Mouse (Mus musculus) MEL (cell line): ENCODE data around the gene Plcb4. TPM values are rescaled to one million over a fixed set of nuclear protein-coding genes. Genes with fewer than 3 reads are reported as not detected.

Experiments
- DNase-seq: peaks from one replicate; pipeline ENCODE4 v3.0.0; 2011; ENCODE audit warnings: low read depth, low spot score
- H3K27ac ChIP-seq: 2 replicates; pipeline ENCODE4 v1.5.1; 2012; ENCODE audit warnings: low read depth, mild to moderate bottlenecking, control low read depth, low read length, moderate library complexity; ENCODE audit not compliant: control insufficient read depth
- H3K27me3 ChIP-seq, 2 experiments: fragments of 150-350 bp in 1 of 2; sonication (generic) in 1 of 2; 2 replicates each; pipeline ENCODE4 v1.6.1; 2012; ENCODE audit warnings: low read length in 2 of 2, mild to moderate bottlenecking in 2 of 2, improper control_type of control experiment in 1 of 2, moderate library complexity in 1 of 2; ENCODE audit not compliant: insufficient read depth in 2 of 2, control insufficient read depth in 1 of 2
- H3K36me3 ChIP-seq, 2 experiments: 2 replicates each; pipeline ENCODE4 v1.6.1; 2012 to 2014; ENCODE audit warnings: low read length in 2 of 2, improper control_type of control experiment in 1 of 2, inconsistent platforms in 1 of 2, mild to moderate bottlenecking in 1 of 2; ENCODE audit not compliant: insufficient read depth in 2 of 2, control insufficient read depth in 1 of 2
- H3K4me1 ChIP-seq, 2 experiments: fragments of 150-350 bp in 1 of 2; sonication (generic) in 1 of 2; 2 replicates each; pipeline ENCODE4 v1.6.1; 2012; ENCODE audit warnings: low read length in 2 of 2, improper control_type of control experiment in 1 of 2, mild to moderate bottlenecking in 1 of 2; ENCODE audit not compliant: insufficient read depth in 2 of 2, control insufficient read depth in 1 of 2
- H3K4me3 ChIP-seq, 2 experiments: fragments of 150-350 bp in 1 of 2; sonication (generic) in 1 of 2; 2 replicates each; pipeline ENCODE4 v1.5.1; 2012; ENCODE audit warnings: low read depth in 2 of 2, low read length in 2 of 2, mild to moderate bottlenecking in 2 of 2, moderate library complexity in 2 of 2, control low read depth in 1 of 2, improper control_type of control experiment in 1 of 2; ENCODE audit not compliant: control insufficient read depth in 1 of 2, insufficient read depth in 1 of 2
- H3K79me2 ChIP-seq: 2 replicates; pipeline ENCODE4 v1.6.1; 2012; ENCODE audit warnings: mild to moderate bottlenecking, low read length, moderate library complexity; ENCODE audit not compliant: control insufficient read depth, poor library complexity, insufficient read depth
- H3K9ac ChIP-seq: 2 replicates; pipeline ENCODE4 v1.6.1; 2012; ENCODE audit warnings: low read depth, mild to moderate bottlenecking, control low read depth, low read length, moderate library complexity; ENCODE audit not compliant: control insufficient read depth, poor library complexity, severe bottlenecking
- H3K9me3 ChIP-seq: fragments of 150-350 bp; sonication (generic); replicated peaks from 2 replicates; pipeline ENCODE4 v1.6.1; 2012; ENCODE audit warnings: mild to moderate bottlenecking, low read length, improper control_type of control experiment, moderate library complexity; ENCODE audit not compliant: insufficient read depth
- CHD2 ChIP-seq: IDR thresholded peaks from 2 replicates; pipeline ENCODE4 v1.6.1; 2011; ENCODE audit warnings: low read length, improper control_type of control experiment
- TCF12 ChIP-seq: IDR thresholded peaks from 2 replicates; pipeline ENCODE4 v1.6.1; 2014; ENCODE audit warnings: low read depth, mild to moderate bottlenecking, inconsistent platforms, low read length, improper control_type of control experiment, moderate library complexity
- polyA plus RNA-seq, 2 experiments: library from polyadenylated mRNA; stranded (reverse) in 1 of 2; unstranded in 1 of 2; fragments of >175 nt in 1 of 2; fragments of >200 nt in 1 of 2; gene quantifications; 2 replicates each; pipeline versions ENCODE4 v1.2.1 to v1.2.4; 2012; ENCODE audit warnings: low replicate concordance in 2 of 2, low read depth in 1 of 2; ENCODE audit not compliant: insufficient read length in 2 of 2, insufficient read depth in 1 of 2, missing spikeins in 1 of 2
- total RNA-seq: library from RNA; depleted of rRNA; stranded (reverse); fragments of 300-350 nt; gene quantifications from 2 replicates; pipeline ENCODE4 v1.2.3, GENCODE M21; 2012

Plcb4 gene
- total and polyA plus RNA-seq, 3 experiments = not detected

DNA sequence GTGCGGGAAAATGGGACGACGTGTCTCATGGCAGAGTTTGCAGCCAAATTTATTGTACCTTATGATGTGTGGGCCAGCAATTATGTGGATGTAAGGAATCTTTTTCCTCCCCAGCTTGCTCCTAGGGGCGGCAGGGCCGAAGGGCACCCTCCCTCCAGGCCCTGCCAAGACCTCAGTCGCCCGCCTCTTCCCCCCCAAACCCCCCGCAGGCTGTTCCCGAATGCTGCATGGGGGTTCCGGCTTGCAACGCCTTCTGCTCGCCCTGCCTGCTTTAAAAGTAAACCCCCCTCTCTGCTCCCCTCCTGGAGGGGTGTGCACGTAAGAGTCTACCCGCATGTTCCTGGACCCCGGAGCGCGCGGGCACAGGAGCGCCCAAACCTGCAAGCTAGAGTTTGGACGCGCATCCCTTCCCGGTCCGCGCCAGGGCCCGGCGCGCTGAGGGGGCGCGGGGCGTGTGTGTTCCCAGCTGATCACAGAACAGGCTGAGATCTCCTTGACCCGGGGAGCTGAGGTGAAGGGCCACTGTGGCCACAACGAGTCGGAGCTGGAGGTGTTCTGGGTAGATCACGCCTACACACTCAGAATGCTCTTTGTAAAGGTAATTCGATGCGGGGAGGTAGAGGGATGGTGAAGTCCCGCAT, 400.3 kb downstream of the Plcb4 start:
- H3K36me3 ChIP-seq = no peaks in the 10 kb centered on the region
- no peak overlapping the region for H3K27ac ChIP-seq
- no peaks in the 10 kb centered on the region for H3K27me3 ChIP-seq
- no peak overlapping the region for H3K4me3 ChIP-seq
- no peaks in the 10 kb centered on the region for H3K9me3 ChIP-seq
- TF ChIP-seq CHD2 = no peak
- no peak for TF ChIP-seq TCF12
- no peak for DNase-seq
- H3K4me1 ChIP-seq = no peaks in the 10 kb centered on the region
- H3K79me2 ChIP-seq = no peaks in the 10 kb centered on the region
- H3K9ac ChIP-seq = no peak overlapping the region
